18 mouse cellular contexts compared by ENCODE assay signal in genomic region chrX:85089506-85089905, GRCm38 (mm10).
DNase-seq lines count a peak whose midpoint lies in the region; ATAC-seq and TF ChIP-seq lines count a peak whose summit lies in the region.
"Had no signal": no experiment of that assay in that cellular context is flagged by ENCODE, and none has a peak within 500 bp of the region (broad histone marks: within the 10 kb centered on the region; RNA-seq: fewer than 3 reads in every experiment).

No protein-coding gene starts in this region.

- no peak overlapping the region for H3K27ac ChIP-seq in forebrain, embryonic 16.5 days (ENCODE audit: low read length)
- H3K27ac ChIP-seq in forebrain, embryonic 13.5 days = no peak overlapping the region
- no peak overlapping the region for H3K27ac ChIP-seq in liver, adult 2 months (replicated peaks; ENCODE audit: insufficient read depth, low read depth, low read length)
- no peak overlapping the region for H3K27ac ChIP-seq in liver, embryonic 11.5 days (ENCODE audit: low read depth, low read length)
- H3K27ac ChIP-seq: embryonic facial prominence, embryonic 12.5 days; heart, embryonic 13.5 days; hindbrain, embryonic 12.5 days had no signal

- WGBS in forebrain, embryonic 16.5 days = 24% methylated on average over 7 of the region's 7 CpGs
- 37% methylated on average over 7 of the region's 7 CpGs for WGBS in forebrain, embryonic 13.5 days
- 32% methylated on average over 7 of the region's 7 CpGs for WGBS in liver, adult 2 months
- 80% methylated on average over 7 of the region's 7 CpGs for WGBS in liver, embryonic 11.5 days

- H3K27me3 ChIP-seq in forebrain, embryonic 16.5 days (replicated peaks; ENCODE audit: control insufficient read depth, insufficient read depth, low read length) = no peaks in the 10 kb centered on the region
- no peaks in the 10 kb centered on the region for H3K27me3 ChIP-seq in forebrain, embryonic 13.5 days
- no peaks in the 10 kb centered on the region for H3K27me3 ChIP-seq in liver, adult 2 months (ENCODE audit: control insufficient read depth, insufficient read depth, low read length)
- no peaks in the 10 kb centered on the region for H3K27me3 ChIP-seq in liver, embryonic 11.5 days (replicated peaks; ENCODE audit: control insufficient read depth, insufficient read depth, low read length)
- H3K27me3 ChIP-seq: embryonic facial prominence, embryonic 12.5 days; heart, embryonic 13.5 days; hindbrain, embryonic 12.5 days had no signal

- no peak for TF ChIP-seq POLR2A in liver, adult 2 months (IDR thresholded peaks at IDR 0.05; ENCODE audit: extremely low read depth, insufficient read depth, low read length)

- 0 out of 2 replicates have a peak, but pooled peaks cover under 1% of the 10 kb centered on the region for H3K4me1 ChIP-seq in forebrain, embryonic 16.5 days (replicated peaks; ENCODE audit: control insufficient read depth, insufficient read depth, low read length)
- no peaks in the 10 kb centered on the region for H3K4me1 ChIP-seq in forebrain, embryonic 13.5 days
- H3K4me1 ChIP-seq in liver, adult 2 months (ENCODE audit: control insufficient read depth, insufficient read depth, low read length) = no peaks in the 10 kb centered on the region
- no peaks in the 10 kb centered on the region for H3K4me1 ChIP-seq in liver, embryonic 11.5 days (replicated peaks; ENCODE audit: control insufficient read depth, insufficient read depth, low read length)
- H3K4me1 ChIP-seq: embryonic facial prominence, embryonic 12.5 days; hindbrain, embryonic 12.5 days had no signal

- 0 out of 2 replicates have a peak, but pooled peaks have one; percentile 28 for ATAC-seq in forebrain, embryonic 16.5 days
- no peak for ATAC-seq in forebrain, embryonic 13.5 days
- no peak for ATAC-seq in liver, embryonic 11.5 days (replicated peaks; ENCODE audit: low FRiP score)
- ATAC-seq: intestine, embryonic 16.5 days had no signal

- H3K4me2 ChIP-seq in forebrain, embryonic 16.5 days (ENCODE audit: low read length) = no peak overlapping the region
- no peak overlapping the region for H3K4me2 ChIP-seq in forebrain, embryonic 13.5 days
- H3K4me2 ChIP-seq in liver, embryonic 11.5 days = no peak overlapping the region
- H3K4me2 ChIP-seq: embryonic facial prominence, embryonic 12.5 days; heart, embryonic 13.5 days; hindbrain, embryonic 12.5 days had no signal

- TF ChIP-seq CTCF in liver, adult 2 months (IDR thresholded peaks at IDR 0.05; ENCODE audit: low read depth, low read length) = no peak

- no peak overlapping the region for H3K4me3 ChIP-seq in forebrain, embryonic 16.5 days (replicated peaks; ENCODE audit: low read length)
- H3K4me3 ChIP-seq in forebrain, embryonic 13.5 days = no peak overlapping the region
- no peak overlapping the region for H3K4me3 ChIP-seq in liver, adult 2 months (ENCODE audit: insufficient read depth, low read depth, low read length)
- no peak overlapping the region for H3K4me3 ChIP-seq in liver, embryonic 11.5 days (ENCODE audit: low read depth, low read length)
- H3K4me3 ChIP-seq: embryonic facial prominence, embryonic 12.5 days; heart, embryonic 13.5 days; hindbrain, embryonic 12.5 days had no signal

- no peaks in the 10 kb centered on the region for H3K79me2 ChIP-seq in liver, adult 2 months (ENCODE audit: control insufficient read depth, insufficient read depth, low read length)

- DNase-seq in liver, adult 2 months (ENCODE audit: extremely low read depth, low read depth, low spot score) = peak; percentile 60
- DNase-seq in liver, embryonic 11.5 days (ENCODE audit: low spot score) = no peak
- DNase-seq in retina, embryonic 14.5 days (ENCODE audit: low spot score) = peak; percentile 9
- no peak for DNase-seq in embryo, embryonic 9.5 days (ENCODE audit: extremely low spot score)
- DNase-seq: adrenal gland, adult 2 months; adrenal gland, postnatal 36 days; cerebellum, adult 11-12 months; cerebellum, adult 9-11 months; embryo, embryonic 11 days; gastrocnemius, postnatal 36 days; heart, adult 11 months; heart, postnatal 36 days had no signal

- no peaks in the 10 kb centered on the region for H3K9me3 ChIP-seq in forebrain, embryonic 16.5 days (ENCODE audit: control insufficient read depth, low read length)
- no peaks in the 10 kb centered on the region for H3K9me3 ChIP-seq in forebrain, embryonic 13.5 days (replicated peaks)
- no peaks in the 10 kb centered on the region for H3K9me3 ChIP-seq in liver, embryonic 11.5 days (ENCODE audit: control insufficient read depth, low read length)
- H3K9me3 ChIP-seq: embryonic facial prominence, embryonic 12.5 days; heart, embryonic 13.5 days; hindbrain, embryonic 12.5 days had no signal

- no peak overlapping the region for H3K9ac ChIP-seq in forebrain, embryonic 16.5 days (replicated peaks; ENCODE audit: low read depth, low read length)
- H3K9ac ChIP-seq in forebrain, embryonic 13.5 days = no peak overlapping the region
- H3K9ac ChIP-seq in liver, adult 2 months (ENCODE audit: low read depth, low read length) = no peak overlapping the region
- no peak overlapping the region for H3K9ac ChIP-seq in liver, embryonic 11.5 days (ENCODE audit: low read depth, low read length)
- H3K9ac ChIP-seq: embryonic facial prominence, embryonic 12.5 days; heart, embryonic 13.5 days; hindbrain, embryonic 12.5 days had no signal

- no peaks in the 10 kb centered on the region for H3K36me3 ChIP-seq in forebrain, embryonic 16.5 days (ENCODE audit: control insufficient read depth, insufficient read depth)
- no peaks in the 10 kb centered on the region for H3K36me3 ChIP-seq in forebrain, embryonic 13.5 days (ENCODE audit: poor library complexity, severe bottlenecking)
- H3K36me3 ChIP-seq in liver, adult 2 months (ENCODE audit: control insufficient read depth, insufficient read depth, low read length) = no peaks in the 10 kb centered on the region
- no peaks in the 10 kb centered on the region for H3K36me3 ChIP-seq in liver, embryonic 11.5 days (ENCODE audit: control insufficient read depth, insufficient read depth, low read length)
- H3K36me3 ChIP-seq: embryonic facial prominence, embryonic 12.5 days; heart, embryonic 13.5 days; hindbrain, embryonic 12.5 days had no signal

Comparison
In these comparisons a context has a peak if more than half of its experiments do, and no peak if none do; other contexts are left out.
1. DNase-seq: peak in liver, adult 2 months (single experiment) and retina, embryonic 14.5 days (single experiment); none in liver, embryonic 11.5 days (single experiment) and embryo, embryonic 9.5 days (single experiment).